Mouse (Mus musculus): ENCODE data around the gene Pcdh9.

Gene Pcdh9

GRCm38 (mm10) chr14:93890519-93891370, at the start of gene Pcdh9:
Pcdh9 (minus strand) TSS chr14:93890679.
- DNase-seq = peak in 1 of 2 experiments; percentile 18

- DNase-seq = no peak
Measured at GRCm38 (mm10) chr14:93906928-93907327, 16.4 kb upstream of the Pcdh9 start.

DNA sequence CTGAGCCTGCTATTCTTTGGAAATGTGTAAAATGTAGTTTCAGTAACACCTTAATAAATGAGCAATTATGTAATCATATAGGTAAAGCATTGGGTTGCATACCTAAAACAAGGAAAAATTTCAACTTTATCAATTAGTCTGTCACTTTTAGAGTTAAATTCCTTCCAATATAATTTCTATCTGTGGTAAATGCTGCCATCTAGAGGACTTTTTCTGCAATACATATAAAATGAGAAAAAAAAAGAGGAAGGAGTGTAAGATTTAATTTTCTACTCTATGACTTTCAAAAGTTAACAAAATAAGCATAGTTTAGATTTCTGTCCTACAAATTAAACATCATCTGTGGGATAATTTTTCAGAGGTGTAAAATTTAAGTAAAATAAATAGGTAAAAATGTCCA, 8.1 kb upstream of the Pcdh9 start:
- DNase-seq = no peak

GRCm38 (mm10) chr14:93895131-93895530, 4.7 kb upstream of the Pcdh9 start:
- no peak for DNase-seq

DNA sequence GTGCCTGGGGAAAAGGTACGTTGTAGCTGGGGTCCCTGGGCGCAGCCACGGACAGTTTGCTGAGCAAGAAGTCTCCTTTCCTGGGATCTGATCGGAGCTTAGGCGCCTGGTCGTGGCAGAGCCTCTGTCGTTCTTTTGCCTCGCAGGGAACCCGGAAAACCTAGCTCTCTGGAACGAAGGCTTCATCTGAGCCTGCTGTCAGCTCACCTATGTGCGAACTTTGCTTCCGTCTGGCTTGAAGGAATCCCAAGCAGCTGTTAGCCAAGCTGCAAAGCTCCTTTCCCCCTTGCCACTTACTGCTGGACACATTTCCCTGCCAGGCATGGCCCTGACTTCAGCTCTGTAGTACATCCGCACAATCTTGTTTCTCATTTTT, 880 bp upstream of the Pcdh9 start:
- DNase-seq = no peak

DNA sequence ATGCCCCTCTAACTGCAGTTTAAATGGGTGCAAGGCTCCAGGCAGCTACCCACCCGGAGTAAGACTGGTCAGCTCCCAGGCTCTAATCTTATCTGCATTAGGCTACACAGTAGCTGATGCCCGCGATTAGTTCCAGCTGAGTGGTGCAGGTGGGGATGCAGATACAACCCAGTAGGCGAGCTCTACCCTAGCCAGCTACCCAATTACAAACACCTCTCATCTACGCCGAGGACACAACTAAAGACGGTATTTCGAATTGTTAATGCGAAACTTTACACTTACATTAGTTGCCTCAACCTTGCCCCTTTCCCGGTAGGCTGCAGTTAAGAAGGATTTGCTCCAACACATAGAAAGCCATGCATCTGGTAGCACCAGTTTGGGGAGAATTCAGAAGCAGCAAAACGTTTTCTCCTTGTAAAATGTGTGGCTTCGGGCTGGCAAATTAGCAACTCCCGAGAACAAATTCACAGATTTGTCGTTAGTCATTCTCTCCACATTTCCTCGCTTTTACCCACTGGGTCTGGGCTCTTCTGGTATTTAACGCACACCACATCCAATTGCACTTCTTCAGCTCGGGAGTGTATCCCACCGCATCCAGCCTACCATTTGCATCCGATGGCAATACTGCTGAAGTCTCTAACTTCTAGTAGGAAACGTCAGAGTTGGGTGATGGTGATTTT, 500 bp downstream of the Pcdh9 start:
- no peak for DNase-seq

GRCm38 (mm10) chr14:93889231-93889630, 1.2 kb downstream of the Pcdh9 start:
- no peak for DNase-seq

GRCm38 (mm10) chr14:93888346-93888745, 2.1 kb downstream of the Pcdh9 start:
- DNase-seq = no peak

DNA sequence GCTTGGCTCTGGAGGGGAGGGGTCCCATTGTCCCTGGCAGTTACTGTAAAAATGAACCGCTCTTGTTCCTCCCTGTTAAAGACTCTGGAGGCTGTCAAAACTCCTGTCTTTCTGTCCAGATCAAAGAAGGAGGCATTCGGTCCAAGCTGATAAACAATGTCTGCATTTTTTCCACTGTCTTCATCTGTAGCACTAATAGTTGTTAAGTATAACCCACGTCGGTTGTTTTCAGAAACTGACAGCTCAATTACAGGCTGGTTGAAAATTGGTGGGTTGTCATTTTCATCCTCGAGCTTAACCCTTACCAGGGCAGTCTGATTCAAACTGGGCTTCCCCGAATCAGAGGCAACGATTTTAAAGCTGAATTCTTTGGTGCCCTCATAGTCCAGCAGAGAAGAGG, 3.4 kb downstream of the Pcdh9 start:
- no peak for DNase-seq

GRCm38 (mm10) chr14:93885551-93886084, 4.9 kb downstream of the Pcdh9 start:
- DNase-seq = no peak

GRCm38 (mm10) chr14:93884467-93884866, 6.0 kb downstream of the Pcdh9 start:
- DNase-seq = no peak

DNA sequence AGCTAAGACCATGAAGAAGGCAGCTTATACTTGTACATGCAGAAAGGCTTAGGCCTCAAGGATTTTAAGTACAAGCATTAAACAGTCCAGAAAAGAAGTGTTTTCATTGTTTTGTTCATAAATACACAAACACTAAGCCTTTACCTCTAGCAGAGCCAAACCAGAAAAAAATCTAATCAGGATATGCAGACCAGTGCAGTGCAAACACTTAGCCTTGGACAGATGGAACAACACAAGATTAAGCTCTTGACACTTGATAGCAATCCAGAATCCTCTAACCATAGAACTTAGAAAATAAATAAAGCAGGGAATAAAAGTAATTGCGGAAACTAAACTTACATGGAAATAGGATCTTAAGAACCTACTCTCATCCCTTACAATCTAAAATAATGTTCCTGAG, 10.4 kb downstream of the Pcdh9 start:
- DNase-seq = no peak

- no peak for DNase-seq
Measured at GRCm38 (mm10) chr14:93875968-93876367, 14.5 kb downstream of the Pcdh9 start.

- no peak for DNase-seq
Measured at GRCm38 (mm10) chr14:93868211-93868610, 22.3 kb downstream of the Pcdh9 start.

- DNase-seq = no peak
Measured at GRCm38 (mm10) chr14:93858069-93858468, 32.4 kb downstream of the Pcdh9 start.

- no peak for DNase-seq
Measured at GRCm38 (mm10) chr14:93846091-93846677, 44.3 kb downstream of the Pcdh9 start.

DNA sequence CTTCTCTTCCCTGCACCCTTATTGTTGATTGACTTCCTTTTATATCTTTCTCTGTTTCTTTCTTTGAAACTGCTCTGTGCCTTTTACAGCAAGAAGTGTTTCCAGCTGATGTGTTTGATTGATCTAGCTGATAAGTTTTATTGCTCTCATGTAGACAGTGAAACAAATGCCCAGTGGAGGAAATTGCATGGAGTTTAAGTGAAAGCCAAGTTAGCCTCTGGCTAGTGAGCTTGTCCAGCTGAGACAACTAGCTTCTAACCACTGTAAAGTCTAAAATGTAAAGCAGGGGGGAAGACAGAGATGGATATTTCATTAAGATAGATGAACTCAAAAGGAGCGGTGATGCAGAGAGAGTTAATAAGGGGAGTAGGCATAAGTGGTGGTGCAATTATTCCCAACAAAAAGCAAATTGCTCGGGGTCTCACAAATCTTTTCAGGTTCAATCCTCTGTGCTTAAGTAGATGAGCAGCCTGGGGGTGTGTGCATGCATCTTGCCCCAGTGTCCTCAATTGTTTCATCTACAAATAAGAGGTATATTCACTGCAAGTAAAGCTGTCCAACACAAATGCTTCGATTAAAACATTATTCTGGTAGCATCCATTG, 47.7 kb downstream of the Pcdh9 start:
- DNase-seq = no peak

DNA sequence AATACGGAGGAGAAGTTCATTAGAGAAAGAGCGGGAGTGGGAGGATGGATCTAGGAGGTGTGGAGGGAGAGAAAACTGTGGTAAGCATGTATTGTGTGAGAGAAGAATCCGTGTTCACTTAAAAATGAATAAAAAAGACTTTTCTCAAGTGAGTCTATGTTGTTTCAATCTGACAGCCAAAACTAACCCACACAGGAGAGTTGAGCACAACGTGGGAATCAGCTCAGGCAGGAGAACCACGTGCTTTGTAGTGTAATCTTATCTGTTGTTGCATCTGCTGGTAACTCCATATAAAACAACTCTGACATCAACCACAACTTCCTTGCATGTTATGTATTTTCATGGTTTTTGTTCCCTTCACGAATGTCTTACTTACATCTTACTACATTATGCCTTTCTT, 58.0 kb downstream of the Pcdh9 start:
- no peak for DNase-seq

GRCm38 (mm10) chr14:93827159-93827558, 63.3 kb downstream of the Pcdh9 start:
- no peak for DNase-seq

- no peak for DNase-seq
Measured at GRCm38 (mm10) chr14:93826042-93826462, 64.4 kb downstream of the Pcdh9 start.

DNA sequence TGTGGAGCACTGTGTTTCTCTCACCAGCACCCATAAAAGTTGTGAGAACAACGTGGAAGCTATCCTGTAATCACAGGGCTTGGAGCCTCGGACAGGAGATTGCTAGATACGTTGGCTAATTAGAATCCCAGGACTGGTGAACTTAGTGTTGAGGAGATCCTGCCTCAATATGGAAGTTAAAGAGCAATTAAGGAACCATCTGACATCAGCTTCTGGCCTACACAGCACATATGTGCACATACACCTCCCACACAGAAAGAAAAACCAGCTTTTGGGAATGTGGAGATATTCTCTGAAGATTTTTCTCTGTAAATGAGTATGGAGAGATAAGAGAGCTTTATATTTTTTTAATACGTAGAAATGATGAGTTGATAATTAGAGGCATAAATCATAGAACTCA, 71.6 kb downstream of the Pcdh9 start:
- DNase-seq = no peak

- no peak for DNase-seq
Measured at GRCm38 (mm10) chr14:93817591-93817990, 72.9 kb downstream of the Pcdh9 start.

DNA sequence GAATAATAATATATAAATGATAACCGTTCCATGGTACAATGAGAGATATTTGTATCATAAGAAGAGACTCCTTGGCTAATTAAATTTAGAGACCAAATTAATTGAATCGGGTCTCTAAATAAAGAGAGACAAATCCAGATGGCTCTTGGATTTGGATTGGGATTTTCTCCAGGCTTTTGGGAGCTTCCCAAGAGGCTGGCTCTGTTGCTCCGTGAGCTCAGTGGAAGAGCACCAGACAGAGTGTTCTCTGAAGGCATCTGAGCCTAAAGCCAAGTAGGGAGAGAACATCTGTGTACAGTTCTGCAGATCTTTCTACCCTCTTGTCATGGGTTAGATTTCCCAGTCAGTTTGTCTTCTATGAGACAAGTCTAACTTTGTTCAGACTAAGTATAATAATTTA, 95.9 kb downstream of the Pcdh9 start:
- DNase-seq = no peak

Data from thymus, postnatal 36 days (tissue).